Mouse (Mus musculus): ENCODE measurements around the gene Dmxl2. TPM values are rescaled to one million over a fixed set of nuclear protein-coding genes. Genes with fewer than 3 reads are reported as not detected.

The Dmxl2 gene
- polyA plus RNA-seq, 1 experiment from 2014 or later = 6.4 TPM

- Histone ChIP-seq H3K9me3 (no peaks in the 10 kb centered on the region), H3K27me3 (ENCODE audit: insufficient read depth, poor library complexity, severe bottlenecking) (no peaks in the 10 kb centered on the region), H3K4me1 (no peaks in the 10 kb centered on the region), H3K4me3 (no peak overlapping the region), H3K27ac (no peak overlapping the region), H3K36me3 (no peaks in the 10 kb centered on the region)
- 82% methylated on average over 2 of the region's 2 CpGs for WGBS
- DNase-seq (ENCODE audit: low spot score) = no peak
These were observed 85.2 kb downstream of the Dmxl2 start for GRCm38 (mm10) chr9:54416238-54416637.

GRCm38 (mm10) chr9:54356756-54357155 lies 144.7 kb downstream of the Dmxl2 start:
- WGBS = 91% methylated on average over 7 of the region's 8 CpGs

GRCm38 (mm10) chr9:54342026-54342425 lies 159.4 kb downstream of the Dmxl2 start:
- 69% methylated on average over 7 of the region's 7 CpGs for WGBS
- no peaks in the 10 kb centered on the region for H3K36me3 ChIP-seq

More at GRCm38 (mm10) chr9:54356756-54357155, 144.7 kb downstream of the Dmxl2 start:
- H3K36me3 ChIP-seq = no peaks in the 10 kb centered on the region
- no peak overlapping the region for H3K4me3 ChIP-seq
- H3K4me1 ChIP-seq = no peaks in the 10 kb centered on the region
- no peak overlapping the region for H3K27ac ChIP-seq
- H3K27me3 ChIP-seq (ENCODE audit: insufficient read depth, poor library complexity, severe bottlenecking) = no peaks in the 10 kb centered on the region
- H3K9me3 ChIP-seq = no peaks in the 10 kb centered on the region
- no peak for DNase-seq (ENCODE audit: low spot score)

GRCm38 (mm10) chr9:54336532-54337144 lies 164.8 kb downstream of the Dmxl2 start:
- H3K36me3 ChIP-seq = no peaks in the 10 kb centered on the region
- DNase-seq (ENCODE audit: low spot score) = no peak
- H3K9me3 ChIP-seq = no peaks in the 10 kb centered on the region
- no peak overlapping the region for H3K27ac ChIP-seq
- H3K4me3 ChIP-seq = no peak overlapping the region
- 42% methylated on average over 6 of the region's 6 CpGs for whole genome bisulfite sequencing
- H3K4me1 ChIP-seq = no peaks in the 10 kb centered on the region
- H3K27me3 ChIP-seq (ENCODE audit: insufficient read depth, poor library complexity, severe bottlenecking) = no peaks in the 10 kb centered on the region

More at GRCm38 (mm10) chr9:54342026-54342425, 159.4 kb downstream of the Dmxl2 start:
- no peak overlapping the region for H3K4me3 ChIP-seq
- no peaks in the 10 kb centered on the region for H3K4me1 ChIP-seq
- no peaks in the 10 kb centered on the region for H3K9me3 ChIP-seq
- no peak for DNase-seq (ENCODE audit: low spot score)
- no peaks in the 10 kb centered on the region for H3K27me3 ChIP-seq (ENCODE audit: insufficient read depth, poor library complexity, severe bottlenecking)
- no peak overlapping the region for H3K27ac ChIP-seq

- H3K36me3 ChIP-seq = no peaks in the 10 kb centered on the region
- H3K27ac ChIP-seq = no peak overlapping the region
- H3K27me3 ChIP-seq (ENCODE audit: insufficient read depth, poor library complexity, severe bottlenecking) = no peaks in the 10 kb centered on the region
- WGBS = 75% methylated on average over 12 of the region's 12 CpGs
- no peak for DNase-seq (ENCODE audit: low spot score)
- H3K4me1 ChIP-seq = no peaks in the 10 kb centered on the region
- H3K4me3 ChIP-seq = no peak overlapping the region
- H3K9me3 ChIP-seq = no peaks in the 10 kb centered on the region
These were observed 165.8 kb downstream of the Dmxl2 start for GRCm38 (mm10) chr9:54335582-54335981.

GRCm38 (mm10) chr9:54329201-54329600 lies 172.2 kb downstream of the Dmxl2 start:
- peak; percentile 66 for DNase-seq (ENCODE audit: low spot score)
- no peaks in the 10 kb centered on the region for H3K27me3 ChIP-seq (ENCODE audit: insufficient read depth, poor library complexity, severe bottlenecking)
- H3K4me1 ChIP-seq = no peaks in the 10 kb centered on the region

GRCm38 (mm10) chr9:54323456-54323855 lies 178.0 kb downstream of the Dmxl2 start:
- H3K27ac ChIP-seq = no peak overlapping the region
- H3K27me3 ChIP-seq (ENCODE audit: insufficient read depth, poor library complexity, severe bottlenecking) = peaks cover 4% of the 10 kb centered on the region; the same call in 1 of the 2 replicates
- no peak for DNase-seq (ENCODE audit: low spot score)
- no peaks in the 10 kb centered on the region for H3K36me3 ChIP-seq
- WGBS = 35% methylated on average over 8 of the region's 8 CpGs
- no peaks in the 10 kb centered on the region for H3K4me1 ChIP-seq
- H3K4me3 ChIP-seq = no peak overlapping the region
- no peaks in the 10 kb centered on the region for H3K9me3 ChIP-seq

More at GRCm38 (mm10) chr9:54329201-54329600, 172.2 kb downstream of the Dmxl2 start:
- Histone ChIP-seq H3K4me3 (no peak overlapping the region), H3K27ac (no peak overlapping the region), H3K9me3 (no peaks in the 10 kb centered on the region), H3K36me3 (no peaks in the 10 kb centered on the region)
- 89% methylated on average over 7 of the region's 7 CpGs for WGBS

- no peak for DNase-seq (ENCODE audit: low spot score)
- no peaks in the 10 kb centered on the region for H3K9me3 ChIP-seq
- WGBS = 69% methylated on average over 9 of the region's 9 CpGs
- no peak overlapping the region for H3K4me3 ChIP-seq
- peaks cover 4% of the 10 kb centered on the region; the same call in 1 of the 2 replicates for H3K27me3 ChIP-seq (ENCODE audit: insufficient read depth, poor library complexity, severe bottlenecking)
- no peaks in the 10 kb centered on the region for H3K36me3 ChIP-seq
- H3K4me1 ChIP-seq = no peaks in the 10 kb centered on the region
- H3K27ac ChIP-seq = no peak overlapping the region
These were observed 185.1 kb downstream of the Dmxl2 start for GRCm38 (mm10) chr9:54316363-54316762.

Other genes with a start within 250 kb of the Dmxl2 start
- gene Cyp19a1, start 233.5 kb downstream of the Dmxl2 start, polyA plus RNA-seq (2016; fragmentation: Nextera tagmentation; extraction: Ambion mirVana) = not detected in 2 replicates
- gene Gldn, start 215.1 kb downstream of the Dmxl2 start, polyA plus RNA-seq (2016; fragmentation: Nextera tagmentation; extraction: Ambion mirVana) = 0.10 TPM in 1 of 2 replicates, not detected in the other
- not detected in 2 replicates for gene Sh2d7, start 37.4 kb upstream of the Dmxl2 start, polyA plus RNA-seq (2016; fragmentation: Nextera tagmentation; extraction: Ambion mirVana)
- 2.9 and 5.5 TPM in 2 replicates for gene Cib2, start 58.6 kb upstream of the Dmxl2 start, polyA plus RNA-seq (2016; fragmentation: Nextera tagmentation; extraction: Ambion mirVana)
- gene Idh3a, start 84.7 kb upstream of the Dmxl2 start, polyA plus RNA-seq (2016; fragmentation: Nextera tagmentation; extraction: Ambion mirVana) = 348 and 488 TPM in 2 replicates
- gene Acsbg1, start 160.2 kb upstream of the Dmxl2 start, polyA plus RNA-seq (2016; fragmentation: Nextera tagmentation; extraction: Ambion mirVana) = 0.27 and 0.48 TPM in 2 replicates
- gene Dnaja4, start 197.2 kb upstream of the Dmxl2 start, polyA plus RNA-seq (2016; fragmentation: Nextera tagmentation; extraction: Ambion mirVana) = 9.7 and 16.3 TPM in 2 replicates
- 130 and 151 TPM in 2 replicates for gene Wdr61, start 232.9 kb upstream of the Dmxl2 start, polyA plus RNA-seq (2016; fragmentation: Nextera tagmentation; extraction: Ambion mirVana)

Data from heart, embryonic 10.5 days (tissue).